ENCODE assay signal across 7 mouse cellular contexts in the genomic region with DNA sequence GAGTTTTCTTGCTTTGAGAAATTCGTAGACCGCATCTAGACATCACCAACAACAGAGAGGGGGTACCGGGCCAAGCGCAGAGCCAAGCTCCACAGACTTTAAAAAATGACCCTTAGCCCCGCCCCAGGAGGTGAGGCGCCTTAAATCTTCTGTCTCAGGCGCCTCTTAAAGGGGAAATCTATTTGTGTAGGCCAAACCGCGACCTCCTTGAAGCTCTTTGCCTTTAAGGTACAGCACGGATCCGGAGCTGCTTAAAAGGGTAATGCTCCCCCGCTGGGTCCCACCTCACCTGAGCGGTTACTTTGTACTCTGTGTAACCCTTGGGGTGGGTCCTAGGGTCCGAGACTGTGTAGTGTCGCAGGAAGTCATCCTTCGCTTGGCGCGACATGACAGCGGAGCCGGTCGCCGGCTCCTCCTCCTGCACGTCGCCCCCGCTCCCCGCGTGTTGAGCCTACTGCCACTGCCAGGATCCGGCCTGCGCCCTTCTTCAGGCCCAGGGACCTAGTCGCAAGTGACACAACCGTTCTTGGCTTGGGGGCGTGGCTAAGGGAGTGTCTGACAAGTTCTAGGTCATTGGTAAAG. TPM values are rescaled to one million over a fixed set of nuclear protein-coding genes. Genes with fewer than 3 reads are reported as not detected.
DNase-seq lines count a peak whose midpoint lies in the region; ATAC-seq lines count a peak whose summit lies in the region.

A gene (minus strand): TSS at position 545 of the 582 bp plus-strand sequence.

- H3K36me3 ChIP-seq in embryonic facial prominence, embryonic 12.5 days, result no peaks in the 10 kb centered on the region
- H3K36me3 ChIP-seq in limb, embryonic 11.5 days (ENCODE audit: control insufficient read depth, insufficient read depth, low read length), result no peaks in the 10 kb centered on the region
- no peaks in the 10 kb centered on the region; the same call in 1 of the 2 replicates for H3K36me3 ChIP-seq in midbrain, embryonic 14.5 days (ENCODE audit: control insufficient read depth, insufficient read depth, low read length)

- H3K4me2 ChIP-seq in embryonic facial prominence, embryonic 12.5 days (replicated peaks), result peak within 1 kb of the TSS; percentile 59
- peak within 1 kb of the TSS; percentile 39 for H3K4me2 ChIP-seq in limb, embryonic 11.5 days (ENCODE audit: low read depth, severe bottlenecking)
- H3K4me2 ChIP-seq in midbrain, embryonic 14.5 days (ENCODE audit: low read length), result peak within 1 kb of the TSS; percentile 47

- no peaks in the 10 kb centered on the region for H3K4me1 ChIP-seq in embryonic facial prominence, embryonic 12.5 days
- H3K4me1 ChIP-seq in limb, embryonic 11.5 days (ENCODE audit: control insufficient read depth, insufficient read depth, low read length), result no peaks in the 10 kb centered on the region
- 0 out of 2 replicates have a peak, but pooled peaks cover 4% of the 10 kb centered on the region for H3K4me1 ChIP-seq in midbrain, embryonic 14.5 days (ENCODE audit: control insufficient read depth, insufficient read depth, low read length)

- peak; percentile 84 for ATAC-seq in embryonic facial prominence, embryonic 12.5 days (ENCODE audit: insufficient number of reproducible peaks, insufficient read depth, low FRiP score, low TSS enrichment)
- ATAC-seq in limb, embryonic 11.5 days (ENCODE audit: insufficient number of reproducible peaks, low FRiP score, low TSS enrichment, low read depth), result peak; percentile 88
- ATAC-seq in midbrain, embryonic 14.5 days (ENCODE audit: low FRiP score, low TSS enrichment), result peak; percentile 92

- peak; percentile 93 for DNase-seq in adrenal gland, postnatal 25 days
- DNase-seq in heart, adult 11 months, result peak; percentile 99
- DNase-seq in kidney, adult 18-20 months, result peak; percentile 98
- DNase-seq in limb, embryonic 11.5 days (ENCODE audit: low spot score), result peak; percentile 93
- DNase-seq in midbrain, embryonic 14.5 days, result peak; percentile 95
- DNase-seq in spleen, adult 18-20 months, result peak; percentile 91 to 93

- H3K27me3 ChIP-seq in embryonic facial prominence, embryonic 12.5 days, result no peaks in the 10 kb centered on the region
- H3K27me3 ChIP-seq in limb, embryonic 11.5 days (ENCODE audit: control insufficient read depth, insufficient read depth, low read length), result no peaks in the 10 kb centered on the region
- no peaks in the 10 kb centered on the region for H3K27me3 ChIP-seq in midbrain, embryonic 14.5 days (ENCODE audit: control insufficient read depth, insufficient read depth, low read length)

- H3K9ac ChIP-seq in embryonic facial prominence, embryonic 12.5 days, result peak within 1 kb of the TSS; percentile 44; the same call in 1 of the 2 replicates
- H3K9ac ChIP-seq in limb, embryonic 11.5 days (ENCODE audit: low read length), result peak within 1 kb of the TSS; percentile 42
- peak within 1 kb of the TSS; percentile 72 for H3K9ac ChIP-seq in midbrain, embryonic 14.5 days (replicated peaks; ENCODE audit: low read length)

- no peaks in the 10 kb centered on the region for H3K9me3 ChIP-seq in embryonic facial prominence, embryonic 12.5 days
- no peaks in the 10 kb centered on the region for H3K9me3 ChIP-seq in limb, embryonic 11.5 days (ENCODE audit: control insufficient read depth, low read length)
- no peaks in the 10 kb centered on the region for H3K9me3 ChIP-seq in midbrain, embryonic 14.5 days (ENCODE audit: control insufficient read depth, low read length)

- peak within 1 kb of the TSS; percentile 52 for H3K4me3 ChIP-seq in embryonic facial prominence, embryonic 12.5 days
- peak within 1 kb of the TSS; percentile 41 for H3K4me3 ChIP-seq in limb, embryonic 11.5 days (ENCODE audit: low read depth, low read length)
- peak within 1 kb of the TSS; percentile 45 for H3K4me3 ChIP-seq in midbrain, embryonic 14.5 days (replicated peaks; ENCODE audit: low read depth, low read length)

- WGBS in embryonic facial prominence, embryonic 12.5 days, result under 1% methylated on average over 32 of the region's 32 CpGs
- WGBS in limb, embryonic 11.5 days, result under 1% methylated on average over 32 of the region's 32 CpGs
- under 1% methylated on average over 32 of the region's 32 CpGs for WGBS in midbrain, embryonic 14.5 days

- H3K27ac ChIP-seq in embryonic facial prominence, embryonic 12.5 days, result peak within 1 kb of the TSS; percentile 87
- peak within 1 kb of the TSS; percentile 23; the same call in 1 of the 2 replicates for H3K27ac ChIP-seq in limb, embryonic 11.5 days (replicated peaks; ENCODE audit: low read depth, low read length)
- peak within 1 kb of the TSS; percentile 86 for H3K27ac ChIP-seq in midbrain, embryonic 14.5 days (replicated peaks; ENCODE audit: low read depth, low read length)

RNA-seq across cellular contexts. Expression of the gene that starts here (rescaled TPM):
- 23.5 and 26.9 TPM in 2 replicates for total RNA-seq in adrenal gland, postnatal 25 days (2021)
- 33.6 and 35.8 TPM in 2 replicates for polyA plus RNA-seq in embryonic facial prominence, embryonic 12.5 days (2016; fragmentation: Nextera tagmentation; extraction: Ambion mirVana)
- 27.1 and 27.7 TPM in 2 replicates for polyA plus RNA-seq in limb, embryonic 11.5 days (2014; fragmentation: Nextera tagmentation; extraction: Ambion mirVana)
- polyA plus RNA-seq in midbrain, embryonic 14.5 days (2014; fragmentation: Nextera tagmentation; extraction: Ambion mirVana), result 49.8 and 67.4 TPM in 2 replicates

Comparison
In these comparisons a context has a peak if more than half of its experiments do, and no peak if none do; other contexts are left out.
1. Peak in every context shown above with its lines: DNase-seq, ATAC-seq, H3K4me3 ChIP-seq and H3K27ac ChIP-seq.
2. H3K27ac ChIP-seq: peak in every context shown above with its lines; median percentile 87 in embryonic facial prominence, embryonic 12.5 days; 86 in midbrain, embryonic 14.5 days; 23 in limb, embryonic 11.5 days.